Mouse (Mus musculus): ENCODE results near the gene Serinc5. TPM values are rescaled to one million over a fixed set of nuclear protein-coding genes. Genes with fewer than 3 reads are reported as not detected.
"Not testable (repeated sequence)": the region's sequence is repeated elsewhere in the genome, so short reads cannot be mapped to it uniquely, and the experiment has no call there.

Gene Serinc5
- polyA plus RNA-seq, 1 experiment from 2014 or later = 18.0 TPM

DNA sequence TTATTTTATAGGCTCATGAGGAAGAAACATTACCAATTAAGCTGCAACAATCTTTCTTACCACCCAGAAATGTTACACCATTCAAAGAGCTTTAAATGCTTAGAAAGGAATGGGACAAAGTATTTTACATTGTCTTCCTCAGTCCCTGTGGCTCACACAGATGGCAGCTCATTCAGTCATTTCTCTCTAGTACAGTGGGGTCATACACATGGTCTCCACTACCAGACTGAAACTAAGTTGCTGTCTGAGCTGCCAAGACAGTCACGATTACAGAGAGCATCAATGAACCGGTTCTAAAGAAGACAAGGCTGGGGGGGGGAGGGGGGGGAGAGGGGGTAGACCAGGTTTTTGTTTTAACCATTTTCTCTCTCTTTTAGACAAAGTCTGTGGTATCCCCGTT, 19.7 kb upstream of the Serinc5 start:
- ATAC-seq (ENCODE audit: low FRiP score, low TSS enrichment) = no peak
- H3K36me3 ChIP-seq (ENCODE audit: control insufficient read depth, insufficient read depth, low read length) = no peaks in the 10 kb centered on the region

DNA sequence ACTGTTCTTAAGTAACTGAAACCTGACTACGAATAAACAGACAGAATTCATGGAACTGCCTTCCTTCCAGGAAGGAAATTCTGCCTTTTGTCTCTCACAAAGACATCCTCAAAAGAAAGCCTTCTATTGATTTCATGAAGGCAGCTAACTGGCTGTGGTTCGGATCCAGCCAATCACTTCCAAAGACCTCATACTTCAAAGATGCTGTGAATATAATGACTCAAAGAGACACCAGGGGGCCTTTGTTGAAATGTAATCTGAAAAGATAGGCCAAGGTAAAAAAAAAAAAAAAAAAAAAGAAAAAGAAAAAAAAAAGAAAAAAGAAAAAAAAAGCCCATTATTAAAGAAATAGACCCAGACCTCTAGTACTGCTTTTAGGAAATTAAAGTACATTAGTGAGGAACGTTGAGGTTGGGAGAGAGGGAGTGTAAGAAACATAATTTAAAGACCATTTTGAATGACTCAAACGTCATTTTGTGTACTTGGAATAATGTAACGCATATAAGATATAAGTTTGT, 18.6 kb upstream of the Serinc5 start:
- H3K9me3 ChIP-seq (ENCODE audit: control insufficient read depth, low read length) = no peaks in the 10 kb centered on the region
- WGBS = 43% methylated on average over 5 of the region's 5 CpGs
- no peaks in the 10 kb centered on the region for H3K36me3 ChIP-seq (ENCODE audit: control insufficient read depth, insufficient read depth, low read length)
- H3K4me2 ChIP-seq (replicated peaks; ENCODE audit: low read depth, low read length) = no peak overlapping the region
- H3K4me3 ChIP-seq (ENCODE audit: low read length) = no peak overlapping the region
- peak overlapping the region; percentile 79 for H3K27ac ChIP-seq (ENCODE audit: low read depth, low read length)
- no peaks in the 10 kb centered on the region for H3K27me3 ChIP-seq (ENCODE audit: control insufficient read depth, insufficient read depth, low read length)
- no peak overlapping the region for H3K9ac ChIP-seq (ENCODE audit: low read depth, low read length)
- H3K4me1 ChIP-seq (ENCODE audit: control insufficient read depth, insufficient read depth, low read length) = peaks cover 41% of the 10 kb centered on the region
- no peak for ATAC-seq (ENCODE audit: low FRiP score, low TSS enrichment)

More for the DNA sequence above, 19.7 kb upstream of the Serinc5 start:
- H3K4me1 ChIP-seq (ENCODE audit: control insufficient read depth, insufficient read depth, low read length) = peaks cover 41% of the 10 kb centered on the region
- 61% methylated on average over 3 of the region's 3 CpGs for WGBS
- no peaks in the 10 kb centered on the region for H3K9me3 ChIP-seq (ENCODE audit: control insufficient read depth, low read length)
- H3K9ac ChIP-seq (ENCODE audit: low read depth, low read length) = no peak overlapping the region
- H3K4me2 ChIP-seq (replicated peaks; ENCODE audit: low read depth, low read length) = no peak overlapping the region
- H3K27ac ChIP-seq (ENCODE audit: low read depth, low read length) = no peak overlapping the region
- H3K27me3 ChIP-seq (ENCODE audit: control insufficient read depth, insufficient read depth, low read length) = no peaks in the 10 kb centered on the region
- H3K4me3 ChIP-seq (ENCODE audit: low read length) = no peak overlapping the region

DNA sequence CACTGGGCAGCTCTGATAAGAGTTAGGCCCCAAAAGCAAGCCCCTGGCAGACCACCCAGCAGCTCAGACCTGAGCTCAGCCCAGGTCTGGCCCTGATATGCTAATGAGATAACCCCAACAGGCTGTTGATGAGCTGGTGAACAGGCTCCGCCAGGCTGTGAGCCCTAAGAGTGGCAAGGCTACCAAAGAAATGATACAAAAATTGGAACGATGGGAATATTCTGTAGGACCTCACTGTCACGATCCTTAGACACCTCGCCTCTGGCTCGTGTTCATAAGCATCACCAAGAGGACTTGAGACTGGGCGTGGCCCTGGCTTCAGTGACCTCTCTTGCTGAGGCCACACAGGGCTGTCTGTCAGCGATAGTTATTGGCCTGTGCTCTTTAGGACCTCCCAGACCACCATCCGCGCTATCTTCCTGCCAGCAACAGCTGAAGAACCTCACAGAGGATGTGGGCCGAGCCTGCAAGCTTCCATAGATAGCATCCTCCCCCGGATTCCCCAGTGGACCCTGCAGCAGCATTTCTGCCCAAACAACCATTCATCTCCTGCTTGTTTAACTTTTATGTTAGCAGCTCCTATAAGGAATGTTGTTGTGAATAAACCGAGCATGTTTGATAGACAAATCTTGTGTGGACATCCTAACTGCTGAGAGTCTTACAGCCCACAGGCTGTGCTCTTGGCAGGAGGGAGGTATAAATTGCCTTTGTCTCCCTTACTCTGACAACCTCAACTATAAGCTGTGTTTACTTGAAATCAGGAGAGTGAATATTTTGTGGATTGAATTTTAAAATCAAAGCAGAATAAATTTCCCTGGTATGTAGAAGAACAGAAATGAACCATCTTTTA, 17.9 kb upstream of the Serinc5 start:
- Histone ChIP-seq H3K27ac (ENCODE audit: low read depth, low read length) (peak overlapping the region; percentile 79), H3K9me3 (ENCODE audit: control insufficient read depth, low read length) (no peaks in the 10 kb centered on the region), H3K9ac (ENCODE audit: low read depth, low read length) (no peak overlapping the region), H3K36me3 (ENCODE audit: control insufficient read depth, insufficient read depth, low read length) (no peaks in the 10 kb centered on the region), H3K4me1 (ENCODE audit: control insufficient read depth, insufficient read depth, low read length) (peaks cover 41% of the 10 kb centered on the region), H3K27me3 (ENCODE audit: control insufficient read depth, insufficient read depth, low read length) (no peaks in the 10 kb centered on the region), H3K4me2 (replicated peaks; ENCODE audit: low read depth, low read length) (peak overlapping the region; percentile 17), H3K4me3 (ENCODE audit: low read length) (no peak overlapping the region)
- 11% methylated on average over 12 of the region's 12 CpGs for WGBS
- ATAC-seq (ENCODE audit: low FRiP score, low TSS enrichment) = peak; percentile 95

- Histone ChIP-seq H3K36me3 (ENCODE audit: control insufficient read depth, insufficient read depth, low read length) (no peaks in the 10 kb centered on the region), H3K27ac (ENCODE audit: low read depth, low read length) (peak overlapping the region; percentile 79), H3K9ac (ENCODE audit: low read depth, low read length) (peak overlapping the region; percentile 28; the same call in 1 of the 2 replicates), H3K9me3 (ENCODE audit: control insufficient read depth, low read length) (no peaks in the 10 kb centered on the region), H3K4me2 (replicated peaks; ENCODE audit: low read depth, low read length) (no peak overlapping the region; the same call in 1 of the 2 replicates), H3K27me3 (ENCODE audit: control insufficient read depth, insufficient read depth, low read length) (no peaks in the 10 kb centered on the region), H3K4me3 (ENCODE audit: low read length) (no peak overlapping the region), H3K4me1 (ENCODE audit: control insufficient read depth, insufficient read depth, low read length) (peaks cover 33% of the 10 kb centered on the region)
- ATAC-seq (ENCODE audit: low FRiP score, low TSS enrichment) = no peak
- WGBS = 10% methylated on average over 3 of the region's 3 CpGs
Measured at GRCm38 (mm10) chr13:92593731-92594396, 17.0 kb upstream of the Serinc5 start.

GRCm38 (mm10) chr13:92594481-92594880, 16.4 kb upstream of the Serinc5 start:
- Histone ChIP-seq H3K9ac (ENCODE audit: low read depth, low read length) (peak overlapping the region; percentile 28; the same call in 1 of the 2 replicates), H3K4me3 (ENCODE audit: low read length) (no peak overlapping the region), H3K36me3 (ENCODE audit: control insufficient read depth, insufficient read depth, low read length) (no peaks in the 10 kb centered on the region), H3K9me3 (ENCODE audit: control insufficient read depth, low read length) (no peaks in the 10 kb centered on the region), H3K27me3 (ENCODE audit: control insufficient read depth, insufficient read depth, low read length) (no peaks in the 10 kb centered on the region), H3K27ac (ENCODE audit: low read depth, low read length) (peak overlapping the region; percentile 51; the same call in 1 of the 2 replicates), H3K4me2 (replicated peaks; ENCODE audit: low read depth, low read length) (no peak overlapping the region; the same call in 1 of the 2 replicates), H3K4me1 (ENCODE audit: control insufficient read depth, insufficient read depth, low read length) (peaks cover 27% of the 10 kb centered on the region)
- WGBS = 44% methylated on average over 6 of the region's 6 CpGs
- no peak for ATAC-seq (ENCODE audit: low FRiP score, low TSS enrichment)

DNA sequence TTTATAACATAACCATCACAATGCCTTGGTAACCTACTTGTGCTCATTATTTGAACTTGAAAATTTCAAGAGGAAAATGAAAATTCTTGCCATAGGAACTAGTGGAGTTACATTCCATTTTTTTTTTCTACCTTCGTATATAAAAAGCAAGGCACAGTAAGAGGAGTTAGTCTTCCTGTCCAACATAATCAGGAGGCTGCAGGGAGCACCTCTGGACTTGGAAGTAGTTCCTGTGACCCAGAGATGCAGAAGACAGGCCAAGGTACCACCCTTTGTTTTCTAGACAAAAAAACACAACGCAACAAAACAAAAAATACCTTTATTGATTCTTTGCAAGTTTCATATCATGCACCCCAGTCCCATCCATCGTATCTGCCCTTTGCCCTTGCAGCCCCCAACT, 16.0 kb upstream of the Serinc5 start:
- no peaks in the 10 kb centered on the region for H3K9me3 ChIP-seq (ENCODE audit: control insufficient read depth, low read length)
- no peak overlapping the region for H3K4me3 ChIP-seq (ENCODE audit: low read length)
- H3K36me3 ChIP-seq (ENCODE audit: control insufficient read depth, insufficient read depth, low read length) = no peaks in the 10 kb centered on the region
- 84% methylated on average over 3 of the region's 3 CpGs for WGBS
- H3K4me1 ChIP-seq (ENCODE audit: control insufficient read depth, insufficient read depth, low read length) = peaks cover 27% of the 10 kb centered on the region
- H3K27ac ChIP-seq (ENCODE audit: low read depth, low read length) = no peak overlapping the region
- no peak for ATAC-seq (ENCODE audit: low FRiP score, low TSS enrichment)
- H3K4me2 ChIP-seq (replicated peaks; ENCODE audit: low read depth, low read length) = no peak overlapping the region
- no peaks in the 10 kb centered on the region for H3K27me3 ChIP-seq (ENCODE audit: control insufficient read depth, insufficient read depth, low read length)
- no peak overlapping the region for H3K9ac ChIP-seq (ENCODE audit: low read depth, low read length)

GRCm38 (mm10) chr13:92595424-92595823, 15.5 kb upstream of the Serinc5 start:
- 56% methylated on average over 3 of the region's 3 CpGs for WGBS
- Histone ChIP-seq H3K27ac (ENCODE audit: low read depth, low read length) (no peak overlapping the region), H3K27me3 (ENCODE audit: control insufficient read depth, insufficient read depth, low read length) (no peaks in the 10 kb centered on the region), H3K4me1 (ENCODE audit: control insufficient read depth, insufficient read depth, low read length) (peaks cover 25% of the 10 kb centered on the region), H3K9me3 (ENCODE audit: control insufficient read depth, low read length) (no peaks in the 10 kb centered on the region), H3K4me2 (replicated peaks; ENCODE audit: low read depth, low read length) (no peak overlapping the region), H3K36me3 (ENCODE audit: control insufficient read depth, insufficient read depth, low read length) (no peaks in the 10 kb centered on the region), H3K9ac (ENCODE audit: low read depth, low read length) (no peak overlapping the region), H3K4me3 (ENCODE audit: low read length) (no peak overlapping the region)
- ATAC-seq (ENCODE audit: low FRiP score, low TSS enrichment) = no peak

DNA sequence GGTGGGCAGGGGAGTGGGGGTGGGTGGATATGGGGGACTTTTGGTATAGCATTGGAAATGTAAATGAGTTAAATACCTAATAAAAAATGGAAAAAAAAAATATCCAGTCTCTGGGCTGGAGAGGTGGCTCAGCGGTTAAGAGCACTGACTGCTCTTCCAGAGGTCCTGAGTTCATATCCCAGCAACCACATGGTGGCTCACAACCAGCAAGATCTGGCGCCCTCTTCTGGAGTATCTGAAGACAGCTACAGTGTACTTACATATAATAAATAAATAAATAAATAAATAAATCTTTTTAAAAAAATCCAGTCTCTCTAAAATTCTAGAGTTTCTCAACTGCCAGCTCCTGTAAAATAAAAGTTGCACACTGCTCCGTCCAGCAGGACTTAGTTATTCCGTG, 5.6 kb upstream of the Serinc5 start:
- not testable (repeated sequence) for H3K9ac ChIP-seq (ENCODE audit: low read depth, low read length); H3K9me3 ChIP-seq (ENCODE audit: control insufficient read depth, low read length); H3K27ac ChIP-seq (ENCODE audit: low read depth, low read length); H3K4me2 ChIP-seq (replicated peaks; ENCODE audit: low read depth, low read length); ATAC-seq (ENCODE audit: low FRiP score, low TSS enrichment); H3K27me3 ChIP-seq (ENCODE audit: control insufficient read depth, insufficient read depth, low read length); H3K4me3 ChIP-seq (ENCODE audit: low read length); H3K36me3 ChIP-seq (ENCODE audit: control insufficient read depth, insufficient read depth, low read length); H3K4me1 ChIP-seq (ENCODE audit: control insufficient read depth, insufficient read depth, low read length)
- 84% methylated on average over 4 of the region's 4 CpGs for WGBS
